Mouse (Mus musculus): ENCODE results near the gene Mast3. TPM values are rescaled to one million over a fixed set of nuclear protein-coding genes. Genes with fewer than 3 reads are reported as not detected.

The Mast3 gene
- polyA plus RNA-seq, 1 experiment, result 24.2 TPM

- DNase-seq (ENCODE audit: low read depth, low spot score), result no peak
- WGBS, result 92% methylated on average over 10 of the region's 10 CpGs
Observed at GRCm38 (mm10) chr8:70789046-70789445, 15.8 kb downstream of the Mast3 start.

- DNase-seq (ENCODE audit: low read depth, low spot score), result peak; percentile 70
- 38% methylated on average over 30 of the region's 30 CpGs for WGBS
Observed at GRCm38 (mm10) chr8:70787941-70788667, 16.8 kb downstream of the Mast3 start.

GRCm38 (mm10) chr8:70787051-70787445 is 17.8 kb downstream of the Mast3 start:
- WGBS, result 80% methylated on average over 3 of the region's 3 CpGs
- no peak for DNase-seq (ENCODE audit: low read depth, low spot score)

- DNase-seq (ENCODE audit: low read depth, low spot score), result no peak
- 94% methylated on average over 25 of the region's 25 CpGs for WGBS
Observed at GRCm38 (mm10) chr8:70786291-70787050, 18.4 kb downstream of the Mast3 start.

- no peak for DNase-seq (ENCODE audit: low read depth, low spot score)
- 72% methylated on average over 11 of the region's 11 CpGs for WGBS
Observed at GRCm38 (mm10) chr8:70780093-70780492, 24.8 kb downstream of the Mast3 start.

- DNase-seq (ENCODE audit: low read depth, low spot score), result no peak
- under 1% methylated on average over 94 of the region's 94 CpGs for WGBS
Observed at GRCm38 (mm10) chr8:70776496-70777444, 28.1 kb downstream of the Mast3 start, which contains the start of gene Pik3r2. Gene Pik3r2 (minus strand): TSS chr8:70776713.

GRCm38 (mm10) chr8:70775851-70776495 is 28.9 kb downstream of the Mast3 start:
- WGBS, result 1% methylated on average over 34 of the region's 34 CpGs
- DNase-seq (ENCODE audit: low read depth, low spot score), result no peak

- DNase-seq (ENCODE audit: low read depth, low spot score), result no peak
- WGBS, result 83% methylated on average over 5 of the region's 5 CpGs
Observed at GRCm38 (mm10) chr8:70775227-70775626, 29.6 kb downstream of the Mast3 start.

GRCm38 (mm10) chr8:70774740-70775139 is 30.1 kb downstream of the Mast3 start:
- WGBS, result 89% methylated on average over 18 of the region's 18 CpGs
- DNase-seq (ENCODE audit: low read depth, low spot score), result no peak

GRCm38 (mm10) chr8:70773833-70774232 is 31.0 kb downstream of the Mast3 start:
- 12% methylated on average over 9 of the region's 9 CpGs for WGBS
- DNase-seq (ENCODE audit: low read depth, low spot score), result no peak

- DNase-seq (ENCODE audit: low read depth, low spot score), result no peak
- WGBS, result 63% methylated on average over 5 of the region's 5 CpGs
Observed at GRCm38 (mm10) chr8:70773410-70773809, 31.4 kb downstream of the Mast3 start.

- DNase-seq (ENCODE audit: low read depth, low spot score), result no peak
- 27% methylated on average over 9 of the region's 9 CpGs for WGBS
Observed at GRCm38 (mm10) chr8:70772890-70773289, 32.0 kb downstream of the Mast3 start.

- no peak for DNase-seq (ENCODE audit: low read depth, low spot score)
- WGBS, result 92% methylated on average over 13 of the region's 13 CpGs
Observed at GRCm38 (mm10) chr8:70772075-70772474, 32.8 kb downstream of the Mast3 start.

GRCm38 (mm10) chr8:70771217-70771616 is 33.6 kb downstream of the Mast3 start:
- WGBS, result 83% methylated on average over 7 of the region's 7 CpGs
- DNase-seq (ENCODE audit: low read depth, low spot score), result no peak

- 94% methylated on average over 13 of the region's 13 CpGs for whole genome bisulfite sequencing
- no peak for DNase-seq (ENCODE audit: low read depth, low spot score)
Observed at GRCm38 (mm10) chr8:70770748-70771147, 34.1 kb downstream of the Mast3 start.

- no peak for DNase-seq (ENCODE audit: low read depth, low spot score)
- WGBS, result 83% methylated on average over 12 of the region's 12 CpGs
Observed at GRCm38 (mm10) chr8:70769858-70770257, 35.0 kb downstream of the Mast3 start.

GRCm38 (mm10) chr8:70769359-70769758 is 35.5 kb downstream of the Mast3 start:
- 6% methylated on average over 26 of the region's 26 CpGs for WGBS
- DNase-seq (ENCODE audit: low read depth, low spot score), result no peak

- DNase-seq (ENCODE audit: low read depth, low spot score), result no peak
- WGBS, result 82% methylated on average over 16 of the region's 16 CpGs
Observed at GRCm38 (mm10) chr8:70768956-70769355, 35.9 kb downstream of the Mast3 start.

- DNase-seq (ENCODE audit: low read depth, low spot score), result no peak
- 85% methylated on average over 32 of the region's 32 CpGs for WGBS
Observed at GRCm38 (mm10) chr8:70768231-70768776, 36.5 kb downstream of the Mast3 start.
